Mouse (Mus musculus) forebrain, postnatal 0 days (tissue): Measurements from ENCODE around the gene 1700037H04Rik. TPM values are rescaled to one million over a fixed set of nuclear protein-coding genes. Genes with fewer than 3 reads are reported as not detected.

Source experiments
- ATAC-seq: fragments of 200-750 bp; cut with Nextera tagmentation; 2 replicates; pipeline ENCODE4 v1.8.0; 2017; ENCODE audit warnings: mild to moderate bottlenecking, moderate library complexity
- DNase-seq: peaks from one replicate; pipeline ENCODE4 v3.0.0-alpha.2; 2015
- H3K27ac ChIP-seq: fragments of 300-500 bp; sonication (generic); 2 replicates; pipeline ENCODE4 v1.5.1; 2014; ENCODE audit warnings: low read depth, mild to moderate bottlenecking, antibody characterized with exemption, low read length, moderate library complexity, mixed read lengths
- H3K27me3 ChIP-seq: fragments of 300-500 bp; sonication (generic); 2 replicates; pipeline ENCODE4 v1.6.1; 2014; ENCODE audit warnings: mild to moderate bottlenecking, low read length, mixed read lengths; ENCODE audit not compliant: insufficient read depth
- H3K36me3 ChIP-seq: fragments of 300-500 bp; sonication (generic); 2 replicates; pipeline ENCODE4 v1.6.1; 2014; ENCODE audit warnings: mild to moderate bottlenecking, moderate library complexity; ENCODE audit not compliant: insufficient read depth
- H3K4me1 ChIP-seq: fragments of 300-500 bp; sonication (generic); 2 replicates; pipeline ENCODE4 v1.6.1; 2014; ENCODE audit warnings: antibody characterized with exemption; ENCODE audit not compliant: insufficient read depth
- H3K4me2 ChIP-seq: fragments of 300-500 bp; sonication (generic); 2 replicates; pipeline ENCODE4 v1.6.1; 2014; ENCODE audit warnings: low read depth, mild to moderate bottlenecking, moderate library complexity
- H3K4me3 ChIP-seq: fragments of 300-500 bp; sonication (generic); 2 replicates; pipeline ENCODE4 v1.5.1; 2014; ENCODE audit warnings: low read depth, low read length, mixed read lengths
- H3K9ac ChIP-seq: fragments of 300-500 bp; sonication (generic); 2 replicates; pipeline ENCODE4 v1.6.1; 2014; ENCODE audit warnings: mild to moderate bottlenecking
- H3K9me3 ChIP-seq: fragments of 300-500 bp; sonication (generic); 2 replicates; pipeline ENCODE4 v1.6.1; 2016; ENCODE audit warnings: low read length
- CTCF ChIP-seq: sonication (generic); IDR thresholded peaks from 2 replicates; pipeline ENCODE4 v1.5.1; 2016; ENCODE audit warnings: antibody characterized with exemption, control low read depth, low read depth
- WGBS: fragments of 180-500 bp; shearing (Covaris S2); extraction: QIAGEN DNeasy Blood & Tissue Kit; methylation state at CpG from one replicate; pipeline ENCODE4 v1.1.7; 2014; 5-methylcytosine and 5-hydroxymethylcytosine counted together
- polyA plus RNA-seq: library from polyadenylated mRNA; unstranded; fragments of >200 nt; fragmentation: Nextera tagmentation; extraction: Ambion mirVana; gene quantifications from 2 replicates; pipeline ENCODE4 v1.2.1, GENCODE M21; 2015
- total RNA-seq: library from RNA; depleted of rRNA; stranded (reverse); fragments of >200 nt; gene quantifications from 2 replicates; pipeline ENCODE4 v1.2.3, GENCODE M21; 2014

1700037H04Rik gene
- total and polyA plus RNA-seq, 2 experiments from 2014 or later, result 94.0 to 95.0 TPM

DNA sequence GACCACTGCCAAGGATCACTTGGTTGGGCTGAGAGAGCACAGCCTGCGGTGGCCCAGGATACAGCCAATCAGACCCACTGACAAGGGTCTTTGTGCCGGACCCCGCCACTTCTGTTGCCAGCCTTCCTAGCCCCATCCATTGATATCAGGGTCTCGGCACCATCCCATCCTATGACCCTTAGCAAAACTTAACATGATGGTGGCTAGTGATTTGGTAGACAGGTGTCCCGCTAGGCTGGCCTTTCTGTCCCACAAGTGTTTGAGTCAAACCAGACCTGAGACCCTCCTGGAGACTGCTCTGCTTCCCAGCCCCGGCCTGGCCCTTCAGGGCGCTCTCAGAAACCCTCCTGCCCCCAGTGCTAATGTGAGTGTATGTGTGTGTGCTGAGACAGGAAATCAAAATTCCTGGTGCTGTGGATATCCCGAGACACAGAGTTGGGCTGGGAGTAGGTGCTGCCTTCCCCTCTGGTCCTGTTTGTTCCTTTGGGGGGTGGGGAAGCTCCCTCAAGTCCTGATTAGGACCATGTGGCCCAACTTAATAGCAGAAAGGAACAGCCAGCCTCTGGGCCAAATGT is 25.0 kb downstream of the 1700037H04Rik start:
- Histone ChIP-seq H3K4me2 (no peak overlapping the region), H3K27me3 (no peaks in the 10 kb centered on the region), H3K4me1 (no peaks in the 10 kb centered on the region), H3K27ac (no peak overlapping the region), H3K9ac (no peak overlapping the region), H3K4me3 (no peak overlapping the region), H3K9me3 (no peaks in the 10 kb centered on the region), H3K36me3 (no peaks in the 10 kb centered on the region)
- whole genome bisulfite sequencing, result 90% methylated on average over 8 of the region's 8 CpGs
- DNase-seq, result no peak
- TF ChIP-seq CTCF, result no peak
- no peak for ATAC-seq

DNA sequence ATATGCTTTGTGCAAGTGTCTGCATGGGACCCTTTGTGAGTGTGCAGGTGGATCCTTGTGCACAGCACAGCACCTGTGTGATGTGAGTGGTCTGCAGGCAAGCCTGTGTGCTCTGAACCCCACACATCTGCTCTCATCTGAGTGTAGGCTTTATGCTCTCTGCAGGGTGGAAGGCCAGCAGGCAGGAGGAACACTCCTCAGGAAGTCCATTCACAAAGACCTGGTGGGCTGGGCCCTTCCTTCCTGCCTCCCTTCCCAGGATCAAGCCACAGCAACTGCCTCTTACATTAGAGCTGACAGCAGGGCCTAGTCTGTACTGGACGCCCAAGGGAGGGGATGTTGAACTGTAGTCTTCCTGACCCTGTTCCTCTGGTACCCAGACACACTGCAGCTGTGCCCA is 25.5 kb downstream of the 1700037H04Rik start:
- 50% methylated on average over 1 of the region's 1 CpGs for WGBS
- no peak overlapping the region for H3K4me2 ChIP-seq
- H3K4me1 ChIP-seq, result no peaks in the 10 kb centered on the region
- no peak for TF ChIP-seq CTCF
- no peak overlapping the region for H3K27ac ChIP-seq
- H3K9me3 ChIP-seq, result no peaks in the 10 kb centered on the region
- no peak overlapping the region for H3K9ac ChIP-seq
- H3K27me3 ChIP-seq, result no peaks in the 10 kb centered on the region
- no peaks in the 10 kb centered on the region for H3K36me3 ChIP-seq
- DNase-seq (no peak), ATAC-seq (0 out of 2 replicates have a peak, but pooled peaks have one; percentile 8)
- H3K4me3 ChIP-seq, result no peak overlapping the region

DNA sequence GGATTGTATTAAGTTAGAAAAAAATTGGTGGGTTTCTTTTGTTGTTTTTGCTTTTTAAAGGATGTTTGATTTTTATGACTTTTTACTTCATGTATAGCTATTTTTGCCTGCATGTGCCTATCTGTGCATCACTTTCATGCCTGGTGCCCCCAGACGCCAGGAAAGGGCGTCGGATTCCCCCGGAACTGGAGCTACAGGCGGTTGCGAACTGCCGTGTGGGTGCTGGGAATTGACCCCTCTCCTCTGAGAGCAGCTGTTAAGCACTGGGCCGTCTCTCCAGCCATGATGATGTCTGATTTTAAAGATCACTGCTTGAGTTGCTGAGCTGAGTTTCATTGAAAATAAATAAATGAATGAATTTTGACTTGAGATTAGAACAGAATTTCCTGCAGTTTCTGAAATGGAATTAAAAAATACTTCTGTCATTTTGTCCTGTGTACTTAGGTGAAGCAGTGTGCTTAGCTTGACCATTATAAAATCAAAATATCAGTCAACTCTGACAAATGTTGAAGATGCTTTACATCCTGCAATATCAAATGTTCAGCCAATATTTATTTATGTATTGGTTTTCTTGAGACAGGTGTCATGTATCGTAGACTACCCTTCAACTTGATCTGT is 26.8 kb downstream of the 1700037H04Rik start, which contains the start of gene Gm11037:
TSS of gene Gm11037 (plus strand) at position 568 of the 618 bp plus-strand sequence.
- Histone ChIP-seq H3K4me1 (no peaks in the 10 kb centered on the region), H3K27me3 (no peaks in the 10 kb centered on the region), H3K4me2 (no peak within 1 kb of the TSS), H3K9ac (no peak within 1 kb of the TSS), H3K4me3 (no peak within 1 kb of the TSS), H3K27ac (no peak within 1 kb of the TSS), H3K9me3 (no peaks in the 10 kb centered on the region), H3K36me3 (no peaks in the 10 kb centered on the region)
- TF ChIP-seq CTCF, result no peak
- no peak for ATAC-seq
- no peak for DNase-seq
- WGBS, result 88% methylated on average over 9 of the region's 9 CpGs

DNA sequence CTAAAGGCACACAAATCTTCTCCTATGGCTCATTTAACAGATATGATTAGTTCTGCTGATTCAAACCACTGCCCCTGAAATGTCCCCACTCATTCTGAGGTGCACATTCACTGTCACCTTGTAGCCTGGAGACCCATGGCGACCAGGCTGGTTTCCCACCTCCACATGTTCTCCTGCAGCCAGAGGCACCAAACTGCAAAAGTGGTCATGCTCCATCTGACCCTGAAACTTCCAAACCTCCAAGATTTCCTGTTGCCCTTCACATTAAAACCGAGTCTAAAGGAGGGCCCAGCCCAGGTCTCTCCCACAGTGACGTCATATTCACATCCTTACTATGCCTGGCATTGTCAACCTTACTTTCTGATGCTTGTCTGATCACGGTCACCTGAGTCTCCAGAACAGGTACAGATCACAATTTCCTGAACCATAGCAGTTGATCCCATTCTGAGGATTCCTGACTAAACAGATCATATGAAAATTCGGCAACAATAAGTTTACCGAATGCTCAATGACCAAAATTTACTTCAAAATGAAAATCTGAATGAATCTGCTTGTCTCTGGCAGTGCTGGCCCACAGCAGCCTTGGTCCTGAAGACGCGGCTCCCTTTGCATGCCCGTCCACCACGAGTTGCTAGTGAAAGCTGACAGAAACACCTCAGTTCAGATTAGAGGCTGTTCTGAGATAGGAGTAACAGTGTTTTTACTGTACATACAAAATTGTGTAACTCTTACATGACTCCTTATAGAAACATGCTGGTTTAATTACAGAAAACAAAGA is 27.6 kb downstream of the 1700037H04Rik start:
- 86% methylated on average over 10 of the region's 10 CpGs for WGBS
- DNase-seq (no peak), ATAC-seq (no peak)
- Histone ChIP-seq H3K4me3 (no peak overlapping the region), H3K9me3 (no peaks in the 10 kb centered on the region), H3K9ac (no peak overlapping the region), H3K36me3 (no peaks in the 10 kb centered on the region), H3K27ac (no peak overlapping the region), H3K4me1 (no peaks in the 10 kb centered on the region), H3K4me2 (no peak overlapping the region), H3K27me3 (no peaks in the 10 kb centered on the region)
- TF ChIP-seq CTCF, result no peak

DNA sequence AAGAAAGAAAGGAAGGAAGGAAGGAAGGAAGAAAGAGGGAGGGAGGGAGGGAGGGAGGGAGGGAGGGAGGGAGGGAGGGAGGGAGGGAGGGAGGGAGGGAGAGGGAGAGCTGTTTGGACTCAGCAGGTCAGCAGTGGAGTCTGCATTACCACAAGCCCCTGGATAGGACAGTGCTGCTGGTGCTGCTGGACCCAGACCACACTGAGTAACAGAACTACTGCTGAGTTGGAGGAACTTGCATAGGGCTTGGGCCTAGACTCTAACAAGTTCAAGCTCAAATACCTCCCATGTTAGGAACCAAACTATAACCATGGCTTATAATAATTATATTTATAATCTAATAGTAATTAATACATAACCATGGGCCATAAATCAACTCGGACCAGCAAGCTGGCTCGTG is 29.0 kb downstream of the 1700037H04Rik start:
- no peaks in the 10 kb centered on the region for H3K4me1 ChIP-seq
- no peak for DNase-seq
- WGBS, result 95% methylated on average over 2 of the region's 2 CpGs

DNA sequence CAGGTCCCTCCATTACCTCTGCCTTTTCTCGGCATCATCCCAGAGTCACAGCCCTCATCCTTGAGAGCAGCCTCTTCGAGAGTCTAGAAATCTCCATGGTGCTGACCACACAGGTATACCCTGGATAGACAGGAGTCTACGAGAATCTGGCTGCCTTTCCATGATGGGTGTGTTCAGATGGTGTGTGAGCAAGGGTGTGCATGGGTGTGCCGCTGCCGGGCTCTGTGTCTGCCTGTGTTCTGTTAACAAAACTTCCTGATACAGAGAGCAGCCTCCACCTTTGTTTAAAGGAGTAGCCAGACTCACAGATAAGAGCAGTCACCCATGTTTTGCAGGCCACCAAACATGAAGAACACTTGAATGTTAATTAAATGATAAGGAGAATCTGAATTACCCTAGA is 30.0 kb downstream of the 1700037H04Rik start:
- no peak overlapping the region for H3K27ac ChIP-seq
- no peak overlapping the region for H3K4me3 ChIP-seq
- DNase-seq, result no peak
- H3K9ac ChIP-seq, result no peak overlapping the region
- no peaks in the 10 kb centered on the region for H3K27me3 ChIP-seq
- 84% methylated on average over 5 of the region's 5 CpGs for WGBS
- ATAC-seq, result no peak
- no peak overlapping the region for H3K4me2 ChIP-seq
- TF ChIP-seq CTCF, result no peak
- no peaks in the 10 kb centered on the region for H3K9me3 ChIP-seq
- H3K4me1 ChIP-seq, result no peaks in the 10 kb centered on the region
- no peaks in the 10 kb centered on the region for H3K36me3 ChIP-seq

More for the DNA sequence above, 29.0 kb downstream of the 1700037H04Rik start:
- no peak overlapping the region for H3K9ac ChIP-seq
- H3K36me3 ChIP-seq, result no peaks in the 10 kb centered on the region
- no peaks in the 10 kb centered on the region for H3K9me3 ChIP-seq
- no peak overlapping the region for H3K4me3 ChIP-seq
- H3K4me2 ChIP-seq, result no peak overlapping the region
- H3K27me3 ChIP-seq, result no peaks in the 10 kb centered on the region
- no peak overlapping the region for H3K27ac ChIP-seq
- no peak for TF ChIP-seq CTCF
- ATAC-seq, result no peak

DNA sequence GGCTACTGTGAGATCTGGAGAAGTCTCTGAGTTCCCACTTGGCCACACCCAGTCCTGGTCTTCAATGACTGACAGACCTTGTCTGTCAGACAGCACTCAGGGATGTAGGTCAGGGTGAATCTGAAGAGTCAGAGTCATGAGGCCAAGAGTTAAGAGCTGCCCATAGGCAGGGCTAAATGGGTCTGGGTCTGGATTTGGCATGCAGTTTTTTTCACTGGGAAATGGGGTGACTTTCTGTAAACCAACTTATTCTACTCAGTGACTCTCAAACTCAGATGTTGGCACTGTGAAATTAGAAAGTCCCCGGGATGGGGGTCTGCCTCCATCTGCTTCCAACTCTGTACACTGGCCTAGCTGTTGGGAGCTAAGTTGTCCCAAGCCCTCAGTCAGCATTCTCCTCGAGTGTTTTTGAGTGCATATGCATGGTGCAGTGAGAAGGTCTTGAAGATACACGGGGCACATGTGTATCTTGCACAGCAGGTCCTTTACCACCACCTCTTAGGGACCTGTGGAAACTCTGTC is 31.2 kb downstream of the 1700037H04Rik start:
- H3K9ac ChIP-seq, result no peak overlapping the region
- H3K4me3 ChIP-seq, result no peak overlapping the region
- no peak for TF ChIP-seq CTCF
- H3K4me2 ChIP-seq, result no peak overlapping the region
- no peak overlapping the region for H3K27ac ChIP-seq
- H3K4me1 ChIP-seq, result no peaks in the 10 kb centered on the region
- H3K27me3 ChIP-seq, result no peaks in the 10 kb centered on the region
- no peaks in the 10 kb centered on the region for H3K9me3 ChIP-seq
- DNase-seq (no peak), ATAC-seq (no peak)
- H3K36me3 ChIP-seq, result no peaks in the 10 kb centered on the region
- 80% methylated on average over 3 of the region's 3 CpGs for WGBS
